Mouse (Mus musculus) stomach, embryonic 14.5 days (tissue): ENCODE measurements at regions not wholly inside any gene's neighbourhood (a gene's known extent, or its start where the extent isn't known, plus 50 kb on each side); places are given as distances from the start of the nearest gene placed in this dataset.
"Not testable (repeated sequence)": the region's sequence is repeated elsewhere in the genome, so short reads cannot be mapped to it uniquely, and the experiment has no call there.

Experiments
- ATAC-seq: fragments of 200-750 bp; cut with Nextera tagmentation; 2 replicates; pipeline ENCODE4 v1.8.0; 2017; ENCODE audit warnings: low read depth, moderate TSS enrichment; ENCODE audit not compliant: insufficient number of reproducible peaks, insufficient read depth, low FRiP score
- H3K27ac ChIP-seq: fragments of 300-500 bp; sonication (generic); 2 replicates; pipeline ENCODE4 v1.5.1; 2014; ENCODE audit warnings: mild to moderate bottlenecking, low read length, moderate library complexity, mixed read lengths
- H3K27me3 ChIP-seq: fragments of 300-500 bp; sonication (generic); 2 replicates; pipeline ENCODE4 v1.6.1; 2014; ENCODE audit warnings: low read length, control low read depth, mixed read lengths; ENCODE audit not compliant: control insufficient read depth, insufficient read depth
- H3K36me3 ChIP-seq: fragments of 300-500 bp; sonication (generic); 2 replicates; pipeline ENCODE4 v1.6.1; 2014; ENCODE audit warnings: mild to moderate bottlenecking, control low read depth, low read length, moderate library complexity, mixed read lengths; ENCODE audit not compliant: control insufficient read depth, insufficient read depth
- H3K4me1 ChIP-seq: fragments of 300-500 bp; sonication (generic); 2 replicates; pipeline ENCODE4 v1.6.1; 2014; ENCODE audit warnings: low read length, control low read depth, mixed read lengths; ENCODE audit not compliant: control insufficient read depth, insufficient read depth
- H3K4me2 ChIP-seq: fragments of 300-500 bp; sonication (generic); replicated peaks from 2 replicates; pipeline ENCODE4 v1.6.1; 2014; ENCODE audit warnings: low read depth, low read length, control low read depth
- H3K4me3 ChIP-seq: fragments of 300-500 bp; sonication (generic); 2 replicates; pipeline ENCODE4 v1.5.1; 2014; ENCODE audit warnings: low read depth, low read length, control low read depth
- H3K9ac ChIP-seq: fragments of 300-500 bp; sonication (generic); replicated peaks from 2 replicates; pipeline ENCODE4 v1.6.1; 2014; ENCODE audit warnings: low read depth, mild to moderate bottlenecking, control low read depth, low read length, moderate library complexity, mixed read lengths
- H3K9me3 ChIP-seq: fragments of 300-500 bp; sonication (generic); 2 replicates; pipeline ENCODE4 v1.6.1; 2016; ENCODE audit warnings: low read depth, low read length, control low read depth; ENCODE audit not compliant: control insufficient read depth
- WGBS: fragments of 180-500 bp; shearing (Covaris S2); extraction: QIAGEN DNeasy Blood & Tissue Kit; methylation state at CpG from one replicate; pipeline ENCODE4 v1.1.7; 2014; 5-methylcytosine and 5-hydroxymethylcytosine counted together

GRCm38 (mm10) chr10:99578366-99578765, 181.1 kb downstream of the Csl start:
- WGBS, result 45% methylated on average over 4 of the region's 4 CpGs
- Histone ChIP-seq H3K27ac (no peak overlapping the region), H3K4me3 (no peak overlapping the region), H3K4me1 (no peaks in the 10 kb centered on the region), H3K4me2 (no peak overlapping the region), H3K36me3 (no peaks in the 10 kb centered on the region), H3K27me3 (no peaks in the 10 kb centered on the region), H3K9me3 (no peaks in the 10 kb centered on the region), H3K9ac (no peak overlapping the region)
- ATAC-seq, result no peak

GRCm38 (mm10) chr10:99580191-99580590, 179.3 kb downstream of the Csl start:
- no peaks in the 10 kb centered on the region for H3K9me3 ChIP-seq
- no peak for ATAC-seq
- no peak overlapping the region for H3K4me2 ChIP-seq
- H3K4me1 ChIP-seq, result no peaks in the 10 kb centered on the region
- WGBS, result 34% methylated on average over 8 of the region's 8 CpGs
- no peak overlapping the region for H3K9ac ChIP-seq
- no peak overlapping the region for H3K4me3 ChIP-seq
- no peaks in the 10 kb centered on the region for H3K27me3 ChIP-seq
- H3K27ac ChIP-seq, result no peak overlapping the region
- no peaks in the 10 kb centered on the region for H3K36me3 ChIP-seq

- 57% methylated on average over 8 of the region's 8 CpGs for WGBS
- H3K4me3 ChIP-seq, result no peak overlapping the region
Measured at GRCm38 (mm10) chr10:99581074-99581473, 178.4 kb downstream of the Csl start.

GRCm38 (mm10) chr10:99584855-99585254, 174.6 kb downstream of the Csl start:
- WGBS, result 84% methylated on average over 2 of the region's 2 CpGs
- ATAC-seq, result no peak

More at GRCm38 (mm10) chr10:99581074-99581473, 178.4 kb downstream of the Csl start:
- no peak for ATAC-seq
- H3K27ac ChIP-seq, result no peak overlapping the region
- H3K9ac ChIP-seq, result no peak overlapping the region
- no peaks in the 10 kb centered on the region for H3K4me1 ChIP-seq
- no peaks in the 10 kb centered on the region for H3K36me3 ChIP-seq
- H3K9me3 ChIP-seq, result no peaks in the 10 kb centered on the region
- H3K27me3 ChIP-seq, result no peaks in the 10 kb centered on the region
- H3K4me2 ChIP-seq, result no peak overlapping the region

GRCm38 (mm10) chr10:99592220-99592619, 167.2 kb downstream of the Csl start:
- no peak overlapping the region for H3K9ac ChIP-seq
- no peaks in the 10 kb centered on the region for H3K9me3 ChIP-seq
- no peaks in the 10 kb centered on the region for H3K4me1 ChIP-seq
- ATAC-seq, result no peak
- H3K4me2 ChIP-seq, result 0 out of 2 replicates have a peak overlapping the region, but pooled peaks have one; percentile 1
- no peaks in the 10 kb centered on the region for H3K27me3 ChIP-seq
- 31% methylated on average over 9 of the region's 9 CpGs for WGBS
- H3K27ac ChIP-seq, result no peak overlapping the region
- H3K4me3 ChIP-seq, result no peak overlapping the region
- H3K36me3 ChIP-seq, result no peaks in the 10 kb centered on the region

More at GRCm38 (mm10) chr10:99584855-99585254, 174.6 kb downstream of the Csl start:
- H3K27ac ChIP-seq, result no peak overlapping the region
- H3K36me3 ChIP-seq, result no peaks in the 10 kb centered on the region
- no peaks in the 10 kb centered on the region for H3K9me3 ChIP-seq
- no peak overlapping the region for H3K4me3 ChIP-seq
- no peak overlapping the region for H3K4me2 ChIP-seq
- H3K27me3 ChIP-seq, result no peaks in the 10 kb centered on the region
- H3K4me1 ChIP-seq, result no peaks in the 10 kb centered on the region
- no peak overlapping the region for H3K9ac ChIP-seq

GRCm38 (mm10) chr10:99595659-99596058, 163.8 kb downstream of the Csl start:
- Histone ChIP-seq H3K9me3 (no peaks in the 10 kb centered on the region), H3K36me3 (no peaks in the 10 kb centered on the region), H3K4me2 (no peak overlapping the region), H3K27me3 (no peaks in the 10 kb centered on the region), H3K9ac (no peak overlapping the region), H3K27ac (no peak overlapping the region), H3K4me1 (no peaks in the 10 kb centered on the region), H3K4me3 (no peak overlapping the region)
- 76% methylated on average over 14 of the region's 14 CpGs for WGBS
- peak; percentile 56 for ATAC-seq

GRCm38 (mm10) chr10:99599142-99600120, 160.0 kb downstream of the Csl start:
- H3K4me1 ChIP-seq, H3K36me3 ChIP-seq, H3K9me3 ChIP-seq, ATAC-seq, H3K9ac ChIP-seq, H3K27me3 ChIP-seq, H3K27ac ChIP-seq: not testable (repeated sequence)
- peak overlapping the region; percentile 29 for H3K4me3 ChIP-seq
- WGBS, result 48% methylated on average over 23 of the region's 34 CpGs
- peak overlapping the region; percentile 35 for H3K4me2 ChIP-seq

GRCm38 (mm10) chr10:99602331-99602730, 157.1 kb downstream of the Csl start:
- H3K4me2 ChIP-seq, result no peak overlapping the region
- 81% methylated on average over 5 of the region's 5 CpGs for WGBS
- ATAC-seq, result no peak

More at GRCm38 (mm10) chr10:99602331-99602730, 157.1 kb downstream of the Csl start:
- H3K36me3 ChIP-seq, result no peaks in the 10 kb centered on the region
- H3K9me3 ChIP-seq, result no peaks in the 10 kb centered on the region
- H3K27me3 ChIP-seq, result no peaks in the 10 kb centered on the region
- no peak overlapping the region for H3K27ac ChIP-seq
- H3K4me1 ChIP-seq, result no peaks in the 10 kb centered on the region
- H3K9ac ChIP-seq, result no peak overlapping the region
- no peak overlapping the region for H3K4me3 ChIP-seq
